Mouse (Mus musculus) stomach, embryonic 14.5 days (tissue): ENCODE data around the gene Pced1b. TPM values are rescaled to one million over a fixed set of nuclear protein-coding genes. Genes with fewer than 3 reads are reported as not detected.

Experiments
- ATAC-seq: fragments of 200-750 bp; cut with Nextera tagmentation; 2 replicates; pipeline ENCODE4 v1.8.0; 2017; ENCODE audit warnings: low read depth, moderate TSS enrichment; ENCODE audit not compliant: insufficient number of reproducible peaks, insufficient read depth, low FRiP score
- H3K27ac ChIP-seq: fragments of 300-500 bp; sonication (generic); 2 replicates; pipeline ENCODE4 v1.5.1; 2014; ENCODE audit warnings: mild to moderate bottlenecking, low read length, moderate library complexity, mixed read lengths
- H3K27me3 ChIP-seq: fragments of 300-500 bp; sonication (generic); 2 replicates; pipeline ENCODE4 v1.6.1; 2014; ENCODE audit warnings: low read length, control low read depth, mixed read lengths; ENCODE audit not compliant: control insufficient read depth, insufficient read depth
- H3K36me3 ChIP-seq: fragments of 300-500 bp; sonication (generic); 2 replicates; pipeline ENCODE4 v1.6.1; 2014; ENCODE audit warnings: mild to moderate bottlenecking, control low read depth, low read length, moderate library complexity, mixed read lengths; ENCODE audit not compliant: control insufficient read depth, insufficient read depth
- H3K4me1 ChIP-seq: fragments of 300-500 bp; sonication (generic); 2 replicates; pipeline ENCODE4 v1.6.1; 2014; ENCODE audit warnings: low read length, control low read depth, mixed read lengths; ENCODE audit not compliant: control insufficient read depth, insufficient read depth
- H3K4me2 ChIP-seq: fragments of 300-500 bp; sonication (generic); replicated peaks from 2 replicates; pipeline ENCODE4 v1.6.1; 2014; ENCODE audit warnings: low read depth, low read length, control low read depth
- H3K4me3 ChIP-seq: fragments of 300-500 bp; sonication (generic); 2 replicates; pipeline ENCODE4 v1.5.1; 2014; ENCODE audit warnings: low read depth, low read length, control low read depth
- H3K9ac ChIP-seq: fragments of 300-500 bp; sonication (generic); replicated peaks from 2 replicates; pipeline ENCODE4 v1.6.1; 2014; ENCODE audit warnings: low read depth, mild to moderate bottlenecking, control low read depth, low read length, moderate library complexity, mixed read lengths
- H3K9me3 ChIP-seq: fragments of 300-500 bp; sonication (generic); 2 replicates; pipeline ENCODE4 v1.6.1; 2016; ENCODE audit warnings: low read depth, low read length, control low read depth; ENCODE audit not compliant: control insufficient read depth
- WGBS: fragments of 180-500 bp; shearing (Covaris S2); extraction: QIAGEN DNeasy Blood & Tissue Kit; methylation state at CpG from one replicate; pipeline ENCODE4 v1.1.7; 2014; 5-methylcytosine and 5-hydroxymethylcytosine counted together
- polyA plus RNA-seq: library from polyadenylated mRNA; unstranded; fragments of >200 nt; fragmentation: Nextera tagmentation; extraction: Ambion mirVana; gene quantifications from 2 replicates; pipeline ENCODE4 v1.2.1, GENCODE M21; 2014

Pced1b gene
- polyA plus RNA-seq, 1 experiment from 2014 or later = 4.1 TPM

GRCm38 (mm10) chr15:97406105-97406504 lies 159.2 kb downstream of the Pced1b start:
- H3K4me3 ChIP-seq = no peak overlapping the region

DNA sequence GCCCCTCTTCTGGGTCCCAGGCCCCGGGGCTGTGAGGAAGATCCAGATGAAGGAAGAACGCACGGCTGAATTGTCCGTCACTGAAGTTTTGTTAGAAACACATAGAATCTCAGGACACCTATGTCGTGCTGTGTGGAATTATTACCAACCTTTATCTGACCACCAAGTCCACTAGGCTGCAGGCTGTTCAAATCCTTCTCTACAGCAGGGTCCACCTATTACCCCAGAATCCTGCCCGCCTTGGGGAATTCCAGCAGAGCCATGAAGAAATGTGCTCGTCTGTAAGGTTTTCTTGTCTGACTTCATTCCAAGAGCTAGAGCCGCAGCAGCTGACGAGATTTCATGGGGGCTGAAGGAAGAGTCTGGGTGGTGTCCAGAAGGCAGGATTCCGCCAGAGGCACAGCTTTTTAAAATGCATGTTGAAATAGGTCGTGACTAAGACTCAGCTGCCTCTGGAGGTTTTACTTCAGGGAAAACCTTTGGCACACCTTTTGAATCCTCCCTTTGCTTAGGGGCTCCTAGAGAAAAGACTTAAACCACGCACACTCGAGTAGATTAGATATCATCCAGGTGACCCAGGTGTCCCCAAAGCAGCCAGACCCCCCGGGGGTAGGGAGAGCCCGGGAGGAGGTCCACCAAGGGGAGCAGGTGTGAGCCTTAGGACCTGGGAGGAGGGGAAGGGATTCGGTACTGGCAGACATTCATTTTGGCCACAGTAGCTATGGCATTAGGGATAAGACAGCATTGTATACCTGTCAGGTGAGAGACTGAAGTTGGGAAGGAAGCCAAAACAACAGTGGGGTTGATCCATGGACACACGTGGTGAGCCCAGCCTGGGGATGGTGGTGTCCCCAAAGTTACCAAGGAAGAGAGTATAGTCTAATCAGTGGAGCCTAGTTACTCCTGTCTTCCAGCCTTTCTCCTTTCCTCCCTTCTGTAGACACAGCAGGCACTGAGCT lies 160.9 kb downstream of the Pced1b start:
- peak; percentile 6; the same call in 1 of the 2 replicates for ATAC-seq
- WGBS = 48% methylated on average over 17 of the region's 17 CpGs
- Histone ChIP-seq H3K27me3 (no peaks in the 10 kb centered on the region), H3K4me1 (0 out of 2 replicates have a peak, but pooled peaks cover 2% of the 10 kb centered on the region), H3K4me3 (no peak overlapping the region), H3K9ac (no peak overlapping the region), H3K27ac (peak overlapping the region; percentile 33; the same call in 1 of the 2 replicates), H3K36me3 (no peaks in the 10 kb centered on the region), H3K4me2 (no peak overlapping the region), H3K9me3 (no peaks in the 10 kb centered on the region)

More at GRCm38 (mm10) chr15:97406105-97406504, 159.2 kb downstream of the Pced1b start:
- Histone ChIP-seq H3K4me1 (0 out of 2 replicates have a peak, but pooled peaks cover 2% of the 10 kb centered on the region), H3K27me3 (no peaks in the 10 kb centered on the region), H3K4me2 (no peak overlapping the region), H3K36me3 (no peaks in the 10 kb centered on the region), H3K27ac (no peak overlapping the region), H3K9ac (no peak overlapping the region), H3K9me3 (no peaks in the 10 kb centered on the region)
- 79% methylated on average over 6 of the region's 6 CpGs for WGBS
- ATAC-seq = no peak

DNA sequence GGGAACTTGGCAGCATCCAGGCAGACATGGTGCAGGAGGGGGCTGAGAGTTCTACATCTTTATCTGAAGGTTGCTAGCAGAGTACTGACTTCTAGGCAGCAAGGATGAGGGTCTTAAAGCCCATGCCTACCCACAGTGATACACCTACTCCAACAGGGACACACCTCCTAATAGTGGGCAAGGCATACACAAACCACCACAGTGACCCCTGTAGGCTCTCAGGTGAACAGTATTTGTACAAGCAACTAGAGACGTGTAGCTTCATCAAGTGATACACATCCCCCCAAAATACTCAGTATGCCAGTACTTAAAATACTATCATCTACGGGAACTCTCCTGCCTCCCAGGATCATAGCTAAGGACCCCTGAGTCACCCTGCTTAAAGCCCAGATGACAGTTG lies 164.2 kb downstream of the Pced1b start:
- Histone ChIP-seq H3K4me1 (0 out of 2 replicates have a peak, but pooled peaks cover 2% of the 10 kb centered on the region), H3K9me3 (no peaks in the 10 kb centered on the region), H3K4me3 (no peak overlapping the region), H3K36me3 (no peaks in the 10 kb centered on the region), H3K27ac (no peak overlapping the region), H3K4me2 (no peak overlapping the region), H3K9ac (no peak overlapping the region), H3K27me3 (no peaks in the 10 kb centered on the region)
- 92% methylated on average over 2 of the region's 2 CpGs for WGBS
- no peak for ATAC-seq

- Histone ChIP-seq H3K4me3 (no peak overlapping the region), H3K36me3 (no peaks in the 10 kb centered on the region), H3K4me1 (0 out of 2 replicates have a peak, but pooled peaks cover 2% of the 10 kb centered on the region), H3K4me2 (no peak overlapping the region), H3K27me3 (no peaks in the 10 kb centered on the region), H3K9ac (no peak overlapping the region), H3K9me3 (no peaks in the 10 kb centered on the region), H3K27ac (no peak overlapping the region)
- no peak for ATAC-seq
- WGBS = 89% methylated on average over 6 of the region's 6 CpGs
These were observed 164.8 kb downstream of the Pced1b start for GRCm38 (mm10) chr15:97411671-97412070.

DNA sequence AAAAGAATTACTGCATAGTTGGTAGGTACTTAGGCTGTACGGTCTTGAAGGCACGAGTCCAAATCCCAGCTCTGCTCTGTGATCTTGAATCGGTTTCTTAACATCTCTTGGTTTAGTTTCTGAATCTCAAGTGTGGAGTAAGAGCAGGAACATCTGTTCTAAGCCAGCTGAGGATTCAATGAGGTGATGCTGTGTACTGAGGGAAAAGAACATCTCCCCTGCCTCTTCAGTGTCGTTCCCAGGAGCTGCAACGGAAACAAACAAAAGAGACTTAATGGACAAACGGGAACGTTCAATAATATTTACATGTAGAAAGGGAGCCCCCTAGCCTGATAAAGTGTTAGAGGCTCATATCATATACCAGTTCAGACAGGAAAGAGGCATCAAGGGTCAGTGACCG lies 165.4 kb downstream of the Pced1b start:
- H3K4me1 ChIP-seq = 0 out of 2 replicates have a peak, but pooled peaks cover under 1% of the 10 kb centered on the region
- WGBS = 85% methylated on average over 8 of the region's 8 CpGs
- ATAC-seq = no peak

DNA sequence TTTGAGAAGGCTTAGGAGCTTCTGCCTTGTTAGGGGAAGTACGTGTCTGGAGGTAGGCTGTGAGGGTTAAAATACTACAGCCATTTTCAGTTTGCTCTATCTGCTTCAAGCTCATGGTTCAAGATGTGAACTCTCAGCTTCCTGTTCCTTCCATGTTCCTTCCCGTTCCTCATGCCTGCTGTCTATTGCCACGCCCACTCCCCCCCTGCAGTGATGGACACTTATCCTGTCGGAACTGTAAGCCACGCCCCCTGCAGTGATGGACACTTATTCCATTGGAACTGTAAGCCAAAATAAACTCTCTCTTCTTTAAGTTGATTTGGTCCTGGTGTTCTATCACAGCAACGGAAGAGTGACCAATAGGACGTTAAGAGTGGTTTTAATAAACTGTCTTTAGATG lies 166.0 kb downstream of the Pced1b start:
- no peak for ATAC-seq

More for the DNA sequence above, 165.4 kb downstream of the Pced1b start:
- Histone ChIP-seq H3K9ac (no peak overlapping the region), H3K27ac (no peak overlapping the region), H3K4me2 (no peak overlapping the region), H3K4me3 (no peak overlapping the region), H3K27me3 (no peaks in the 10 kb centered on the region), H3K36me3 (no peaks in the 10 kb centered on the region), H3K9me3 (no peaks in the 10 kb centered on the region)

GRCm38 (mm10) chr15:97414718-97415413 lies 168.0 kb downstream of the Pced1b start:
- Histone ChIP-seq H3K4me2 (no peak overlapping the region), H3K9me3 (no peaks in the 10 kb centered on the region), H3K27me3 (no peaks in the 10 kb centered on the region), H3K27ac (peak overlapping the region; percentile 63; the same call in 1 of the 2 replicates), H3K4me1 (no peaks in the 10 kb centered on the region), H3K36me3 (no peaks in the 10 kb centered on the region), H3K9ac (no peak overlapping the region), H3K4me3 (no peak overlapping the region)
- ATAC-seq = no peak
- WGBS = 62% methylated on average over 12 of the region's 12 CpGs

More for the DNA sequence above, 166.0 kb downstream of the Pced1b start:
- 82% methylated on average over 7 of the region's 7 CpGs for WGBS
- no peak overlapping the region for H3K27ac ChIP-seq
- H3K36me3 ChIP-seq = no peaks in the 10 kb centered on the region
- no peak overlapping the region for H3K4me3 ChIP-seq
- H3K9me3 ChIP-seq = no peaks in the 10 kb centered on the region
- no peaks in the 10 kb centered on the region for H3K27me3 ChIP-seq
- no peak overlapping the region for H3K9ac ChIP-seq
- no peaks in the 10 kb centered on the region for H3K4me1 ChIP-seq
- no peak overlapping the region for H3K4me2 ChIP-seq

GRCm38 (mm10) chr15:97415426-97415946 lies 168.6 kb downstream of the Pced1b start:
- no peaks in the 10 kb centered on the region for H3K4me1 ChIP-seq
- 40% methylated on average over 2 of the region's 2 CpGs for WGBS

More at GRCm38 (mm10) chr15:97415426-97415946, 168.6 kb downstream of the Pced1b start:
- Histone ChIP-seq H3K9ac (no peak overlapping the region), H3K27me3 (no peaks in the 10 kb centered on the region), H3K9me3 (no peaks in the 10 kb centered on the region), H3K4me3 (no peak overlapping the region), H3K4me2 (no peak overlapping the region), H3K27ac (peak overlapping the region; percentile 63; the same call in 1 of the 2 replicates), H3K36me3 (no peaks in the 10 kb centered on the region)
- ATAC-seq = no peak
